Mouse (Mus musculus): ENCODE results near the gene Cldn6. TPM values are rescaled to one million over a fixed set of nuclear protein-coding genes. Genes with fewer than 3 reads are reported as not detected.

Gene Cldn6
- not detected for total RNA-seq (2021)

GRCm38 (mm10) chr17:23679127-23679835 is at the start of gene Cldn6:
Gene Cldn6 (plus strand): TSS chr17:23679249.
- no peak for DNase-seq (ENCODE audit: low spot score in 2 of 2)
- intact Hi-C loops (cut with DNase I) = no loop called here

- intact Hi-C loops (cut with DNase I) = loop anchor here (5.0 kb wide), 1 partner anchor 58 kb away; no protein-coding TSS in a partner anchor
- DNase-seq (ENCODE audit: low spot score in 2 of 2) = peak; percentile 80 to 93
Measured at GRCm38 (mm10) chr17:23630195-23631020, 48.6 kb upstream of the Cldn6 start.

- DNase-seq (ENCODE audit: low spot score in 2 of 2) = no peak
Measured at GRCm38 (mm10) chr17:23631241-23631640, 47.8 kb upstream of the Cldn6 start.

GRCm38 (mm10) chr17:23644613-23645495 is 34.2 kb upstream of the Cldn6 start, which contains the start of gene Mmp25:
Gene Mmp25 (minus strand): TSS chr17:23645277.
- no peak for DNase-seq (ENCODE audit: low spot score in 2 of 2)

More at GRCm38 (mm10) chr17:23631241-23631640, 47.8 kb upstream of the Cldn6 start:
- intact Hi-C loops (cut with DNase I) = loop anchor here (5.0 kb wide), 1 partner anchor 59 kb away; no protein-coding TSS in a partner anchor

GRCm38 (mm10) chr17:23645894-23646293 is 33.2 kb upstream of the Cldn6 start:
- DNase-seq (ENCODE audit: low spot score in 2 of 2) = no peak
- intact Hi-C loops (cut with DNase I) = no loop called here

More at GRCm38 (mm10) chr17:23644613-23645495, 34.2 kb upstream of the Cldn6 start, which contains the start of gene Mmp25:
- intact Hi-C loops (cut with DNase I) = no loop called here

GRCm38 (mm10) chr17:23651363-23651762 is 27.7 kb upstream of the Cldn6 start:
- no peak for DNase-seq (ENCODE audit: low spot score in 2 of 2)
- intact Hi-C loops (cut with DNase I) = no loop called here

GRCm38 (mm10) chr17:23653324-23653723 is 25.7 kb upstream of the Cldn6 start:
- DNase-seq (ENCODE audit: low spot score in 2 of 2) = no peak
- intact Hi-C loops (cut with DNase I) = no loop called here

- intact Hi-C loops (cut with DNase I) = no loop called here
- DNase-seq (ENCODE audit: low spot score in 2 of 2) = no peak
Measured at GRCm38 (mm10) chr17:23654001-23654400, 25.0 kb upstream of the Cldn6 start.

- intact Hi-C loops (cut with DNase I) = no loop called here
- no peak for DNase-seq (ENCODE audit: low spot score in 2 of 2)
Measured at GRCm38 (mm10) chr17:23654410-23654809, 24.6 kb upstream of the Cldn6 start.

- intact Hi-C loops (cut with DNase I) = no loop called here
Measured at GRCm38 (mm10) chr17:23658450-23658849, 20.6 kb upstream of the Cldn6 start.

GRCm38 (mm10) chr17:23660117-23660875 is 18.8 kb upstream of the Cldn6 start, which contains the start of gene Bicdl2:
Gene Bicdl2 (plus strand): TSS chr17:23660506.
- DNase-seq (ENCODE audit: low spot score in 2 of 2) = no peak
- intact Hi-C loops (cut with DNase I) = loop anchor here (5.0 kb wide), 1 partner anchor 42 kb away; no protein-coding TSS in a partner anchor

More at GRCm38 (mm10) chr17:23658450-23658849, 20.6 kb upstream of the Cldn6 start:
- no peak for DNase-seq (ENCODE audit: low spot score in 2 of 2)

GRCm38 (mm10) chr17:23660876-23661200 is 18.2 kb upstream of the Cldn6 start:
- no peak for DNase-seq (ENCODE audit: low spot score in 2 of 2)
- intact Hi-C loops (cut with DNase I) = loop anchor here (5.0 kb wide), 1 partner anchor 41 kb away; no protein-coding TSS in a partner anchor

- no peak for DNase-seq (ENCODE audit: low spot score in 2 of 2)
- intact Hi-C loops (cut with DNase I) = loop anchor here (5.0 kb wide), 1 partner anchor 41 kb away; no protein-coding TSS in a partner anchor
Measured at GRCm38 (mm10) chr17:23661526-23661925, 17.5 kb upstream of the Cldn6 start.

- intact Hi-C loops (cut with DNase I) = loop anchor here (5.0 kb wide), 1 partner anchor 38 kb away; no protein-coding TSS in a partner anchor
- peak in 1 of 2 experiments; percentile 33 for DNase-seq (ENCODE audit: low spot score in 2 of 2)
Measured at GRCm38 (mm10) chr17:23664556-23665021, 14.5 kb upstream of the Cldn6 start.

GRCm38 (mm10) chr17:23665511-23665910 is 13.5 kb upstream of the Cldn6 start:
- intact Hi-C loops (cut with DNase I) = no loop called here
- DNase-seq (ENCODE audit: low spot score in 2 of 2) = no peak

GRCm38 (mm10) chr17:23670516-23671074 is 8.5 kb upstream of the Cldn6 start:
- no peak for DNase-seq (ENCODE audit: low spot score in 2 of 2)
- intact Hi-C loops (cut with DNase I) = no loop called here

GRCm38 (mm10) chr17:23671519-23671918 is 7.5 kb upstream of the Cldn6 start:
- intact Hi-C loops (cut with DNase I) = no loop called here
- no peak for DNase-seq (ENCODE audit: low spot score in 2 of 2)

- DNase-seq (ENCODE audit: low spot score in 2 of 2) = no peak
- intact Hi-C loops (cut with DNase I) = no loop called here
Measured at GRCm38 (mm10) chr17:23672761-23673160, 6.3 kb upstream of the Cldn6 start.

Measured in left cerebral cortex, postnatal 25 days (tissue).